Mouse (Mus musculus) 3134 (cell line): ENCODE measurements at regions not wholly inside any gene's neighbourhood (a gene's known extent, or its start where the extent isn't known, plus 50 kb on each side); places are given as distances from the start of the nearest gene placed in this dataset.

Experiments used
- DNase-seq: peaks from one replicate; pipeline ENCODE4 v3.0.0-alpha.2; 2011; ENCODE audit warnings: low spot score; ENCODE audit not compliant: insufficient read length; ENCODE audit errors: extremely low read depth

- DNase-seq, result no peak
Observed at GRCm38 (mm10) chr17:85768341-85768740, 80.3 kb upstream of the Six2 start.

- DNase-seq, result no peak
Observed at GRCm38 (mm10) chr17:85767201-85767862, 79.3 kb upstream of the Six2 start.

GRCm38 (mm10) chr17:85766556-85766955 is 78.5 kb upstream of the Six2 start:
- DNase-seq, result no peak

GRCm38 (mm10) chr17:85758581-85759098 is 70.6 kb upstream of the Six2 start:
- DNase-seq, result no peak

GRCm38 (mm10) chr17:85757647-85758046 is 69.6 kb upstream of the Six2 start:
- no peak for DNase-seq

- no peak for DNase-seq
Observed at GRCm38 (mm10) chr17:85755557-85755956, 67.5 kb upstream of the Six2 start.

- DNase-seq, result no peak
Observed at GRCm38 (mm10) chr17:85748649-85749081, 60.6 kb upstream of the Six2 start.

- no peak for DNase-seq
Observed at GRCm38 (mm10) chr17:85747976-85748648, 60.0 kb upstream of the Six2 start.
